Comparison of ENCODE assay signal across 8 mouse cellular contexts in the genomic region with DNA sequence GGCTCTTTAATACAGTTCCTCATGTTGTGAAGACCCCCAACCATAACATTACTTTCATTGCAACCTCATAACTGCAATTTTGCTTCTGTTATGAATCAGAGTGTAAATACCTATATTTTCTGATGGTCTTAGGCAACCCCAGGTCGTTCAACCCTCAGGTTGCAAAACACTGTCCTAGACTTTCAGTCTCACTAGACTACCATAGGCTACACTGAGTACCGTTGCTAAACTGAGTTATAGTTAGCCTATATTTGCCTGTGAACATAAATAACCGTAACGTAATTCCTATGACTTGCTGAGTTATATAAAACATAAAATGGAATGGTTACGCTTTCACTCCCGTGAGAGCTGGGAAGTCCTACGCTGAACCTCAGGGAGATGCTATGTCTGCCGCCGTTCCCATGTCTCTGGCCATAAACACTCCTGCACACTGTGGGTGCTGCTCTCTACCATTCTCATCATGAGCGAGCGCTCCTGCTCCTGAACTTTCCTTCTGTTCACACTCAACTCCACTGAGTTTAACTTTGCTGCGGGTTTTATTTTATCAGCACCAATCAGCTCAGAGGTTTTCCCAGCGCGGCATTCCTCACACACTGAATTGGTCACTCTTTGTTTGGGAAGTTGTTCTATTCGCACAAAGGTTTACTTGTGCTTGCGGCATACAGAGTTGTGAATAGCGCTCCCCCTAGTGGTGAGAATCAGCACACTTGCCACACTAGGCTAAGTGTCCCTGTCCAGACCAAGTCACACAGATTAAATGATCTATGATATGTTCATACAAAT. TPM values are rescaled to one million over a fixed set of nuclear protein-coding genes. Genes with fewer than 3 reads are reported as not detected.
A peak's percentile ranks its signal among the peaks of the same experiment; 100 is the strongest.
DNase-seq lines count a peak whose midpoint lies in the region; ATAC-seq and TF ChIP-seq lines count a peak whose summit lies in the region.

No protein-coding gene starts in this region.

- peaks cover 23% of the 10 kb centered on the region for H3K36me3 ChIP-seq in ES-Bruce4 (ENCODE audit: control insufficient read depth, insufficient read depth, low read length, poor library complexity, severe bottlenecking)
- peaks cover 51% of the 10 kb centered on the region for H3K36me3 ChIP-seq in heart, postnatal 0 days (replicated peaks; ENCODE audit: control insufficient read depth, insufficient read depth, low read length)
- peaks cover 27% of the 10 kb centered on the region for H3K36me3 ChIP-seq in liver, postnatal 0 days (replicated peaks; ENCODE audit: insufficient read depth, low read length)

- H3K4me3 ChIP-seq in ES-Bruce4 (ENCODE audit: low read depth, low read length): no peak overlapping the region
- H3K4me3 ChIP-seq in heart, postnatal 0 days (ENCODE audit: low read depth, low read length): no peak overlapping the region
- H3K4me3 ChIP-seq in liver, postnatal 0 days (ENCODE audit: low read depth, low read length): no peak overlapping the region

- no peak overlapping the region for H3K4me2 ChIP-seq in heart, postnatal 0 days (ENCODE audit: low read depth, low read length)
- peak overlapping the region; percentile 26 for H3K4me2 ChIP-seq in liver, postnatal 0 days (ENCODE audit: low read depth, low read length)

- peak; percentile 78 for ATAC-seq in heart, postnatal 0 days (ENCODE audit: insufficient read depth, low read depth)
- ATAC-seq in liver, postnatal 0 days: peak; percentile 87
- peak; percentile 62 for ATAC-seq in neutrophil, adult 5-6 weeks (ENCODE audit: extremely low read depth, insufficient number of reproducible peaks, low FRiP score, poor library complexity, severe bottlenecking)

- peak; percentile 76 for TF ChIP-seq CTCF in ES-Bruce4 (IDR thresholded peaks at IDR 0.05; ENCODE audit: low read depth, low read length)
- peak; percentile 92 for TF ChIP-seq CTCF in brain, embryonic 14.5 days (IDR thresholded peaks at IDR 0.05; ENCODE audit: borderline replicate concordance, extremely low read depth, insufficient read depth, insufficient read length)
- TF ChIP-seq CTCF in heart, postnatal 0 days (IDR thresholded peaks at IDR 0.05; ENCODE audit: low read depth): peak; percentile 89
- peak; percentile 92 for TF ChIP-seq CTCF in liver, postnatal 0 days (IDR thresholded peaks at IDR 0.05; ENCODE audit: low read depth)

- H3K9ac ChIP-seq in ES-Bruce4 (ENCODE audit: low read depth, poor library complexity, severe bottlenecking): no peak overlapping the region
- H3K9ac ChIP-seq in heart, postnatal 0 days (replicated peaks; ENCODE audit: low read depth, low read length): no peak overlapping the region
- H3K9ac ChIP-seq in liver, postnatal 0 days (replicated peaks): no peak overlapping the region

- TF ChIP-seq POLR2A in ES-Bruce4 (IDR thresholded peaks at IDR 0.05; ENCODE audit: insufficient read depth, low read length): no peak
- TF ChIP-seq POLR2A in brain, embryonic 14.5 days (IDR thresholded peaks at IDR 0.05; ENCODE audit: borderline replicate concordance, extremely low read depth, insufficient read depth, insufficient read length, poor library complexity, severe bottlenecking): no peak

- H3K4me1 ChIP-seq in ES-Bruce4 (ENCODE audit: control insufficient read depth, insufficient read depth, low read length): no peaks in the 10 kb centered on the region
- H3K4me1 ChIP-seq in heart, postnatal 0 days (ENCODE audit: control insufficient read depth, insufficient read depth): peaks cover 5% of the 10 kb centered on the region
- peaks cover 9% of the 10 kb centered on the region for H3K4me1 ChIP-seq in liver, postnatal 0 days (ENCODE audit: insufficient read depth)

- H3K27ac ChIP-seq in ES-Bruce4 (ENCODE audit: insufficient read depth, low read length): no peak overlapping the region
- H3K27ac ChIP-seq in heart, postnatal 0 days (ENCODE audit: low read depth): no peak overlapping the region
- peak overlapping the region; percentile 61 for H3K27ac ChIP-seq in liver, postnatal 0 days (ENCODE audit: low read depth)

- no peaks in the 10 kb centered on the region for H3K9me3 ChIP-seq in ES-Bruce4 (replicated peaks; ENCODE audit: control insufficient read depth, insufficient read depth, low read length, poor library complexity, severe bottlenecking)
- H3K9me3 ChIP-seq in heart, postnatal 0 days (replicated peaks; ENCODE audit: control insufficient read depth, low read length): no peaks in the 10 kb centered on the region
- no peaks in the 10 kb centered on the region for H3K9me3 ChIP-seq in liver, postnatal 0 days (ENCODE audit: low read length)

- no peaks in the 10 kb centered on the region for H3K27me3 ChIP-seq in ES-Bruce4 (ENCODE audit: control insufficient read depth, insufficient read depth, low read length, poor library complexity, severe bottlenecking)
- H3K27me3 ChIP-seq in heart, postnatal 0 days (ENCODE audit: control insufficient read depth, insufficient read depth, low read length): no peaks in the 10 kb centered on the region
- no peaks in the 10 kb centered on the region for H3K27me3 ChIP-seq in liver, postnatal 0 days (ENCODE audit: insufficient read depth, low read length)

- peak; percentile 95 for DNase-seq in brain, embryonic 14.5 days (ENCODE audit: low read depth)
- DNase-seq in fibroblast of lung, adult 2 months (ENCODE audit: low read depth): peak; percentile 76
- DNase-seq in heart, postnatal 0 days (ENCODE audit: low spot score): peak; percentile 65
- DNase-seq in kidney, postnatal 36 days: peak; percentile 84 to 87
- peak; percentile 73 for DNase-seq in liver, postnatal 0 days
- peak; percentile 68 for DNase-seq in thymus, postnatal 25 days

- TF ChIP-seq EP300 in ES-Bruce4 (IDR thresholded peaks at IDR 0.05; ENCODE audit: insufficient read depth, low read depth, low read length): no peak
- no peak for TF ChIP-seq EP300 in heart, postnatal 0 days (IDR thresholded peaks at IDR 0.05; ENCODE audit: low read depth)
- no peak for TF ChIP-seq EP300 in liver, postnatal 0 days (IDR thresholded peaks at IDR 0.05; ENCODE audit: low read depth)

- 57% methylated on average over 17 of the region's 17 CpGs for WGBS in heart, postnatal 0 days
- 56% methylated on average over 17 of the region's 17 CpGs for WGBS in liver, postnatal 0 days (ENCODE audit: insufficient replicate concordance)

RNA-seq across cellular contexts. Expression of a gene that starts 13.4 kb away (rescaled TPM):
- 24.6 and 25.5 TPM in 2 replicates for polyA plus RNA-seq in ES-Bruce4 (2011; ENCODE audit: insufficient read depth, insufficient read length, low read depth, missing spikeins)
- polyA plus RNA-seq in brain, embryonic 14.5 days (2012; rRNA removed): 24.4 and 26.8 TPM in 2 replicates
- total RNA-seq in heart, postnatal 0 days (2014; rRNA removed; ENCODE audit: low replicate concordance): 12.9 and 18.3 TPM in 2 replicates
- polyA plus RNA-seq in heart, postnatal 0 days (2015; fragmentation: Nextera tagmentation; extraction: Ambion mirVana): 7.6 and 8.6 TPM in 2 replicates
- polyA plus RNA-seq in liver, postnatal 0 days (2015; fragmentation: Nextera tagmentation; extraction: Ambion mirVana): 4.5 and 4.7 TPM in 2 replicates
- 41.1 and 41.4 TPM in 2 replicates for total RNA-seq in neutrophil, adult 5-6 weeks (2017)

RNA-seq across cellular contexts. Expression of a gene that starts 19.2 kb away (rescaled TPM):
- 70.6 and 73.3 TPM in 2 replicates for polyA plus RNA-seq in ES-Bruce4 (2011; ENCODE audit: insufficient read depth, insufficient read length, low read depth, missing spikeins)
- 15.1 and 18.3 TPM in 2 replicates for polyA plus RNA-seq in brain, embryonic 14.5 days (2012; rRNA removed)
- total RNA-seq in heart, postnatal 0 days (2014; rRNA removed; ENCODE audit: low replicate concordance): 39.0 and 39.2 TPM in 2 replicates
- 6.2 and 6.3 TPM in 2 replicates for polyA plus RNA-seq in heart, postnatal 0 days (2015; fragmentation: Nextera tagmentation; extraction: Ambion mirVana)
- 13.6 and 13.7 TPM in 2 replicates for polyA plus RNA-seq in liver, postnatal 0 days (2015; fragmentation: Nextera tagmentation; extraction: Ambion mirVana)
- total RNA-seq in neutrophil, adult 5-6 weeks (2017): 46.4 and 50.7 TPM in 2 replicates
